Mouse (Mus musculus) kidney, adult 18-20 months (tissue): ENCODE measurements around the gene 9130213A22Rik.
A peak's percentile ranks its signal among the peaks of the same experiment; 100 is the strongest.

Experiments
- DNase-seq: peaks from one replicate; pipeline ENCODE4 v3.0.0; 2021

9130213A22Rik gene

DNA sequence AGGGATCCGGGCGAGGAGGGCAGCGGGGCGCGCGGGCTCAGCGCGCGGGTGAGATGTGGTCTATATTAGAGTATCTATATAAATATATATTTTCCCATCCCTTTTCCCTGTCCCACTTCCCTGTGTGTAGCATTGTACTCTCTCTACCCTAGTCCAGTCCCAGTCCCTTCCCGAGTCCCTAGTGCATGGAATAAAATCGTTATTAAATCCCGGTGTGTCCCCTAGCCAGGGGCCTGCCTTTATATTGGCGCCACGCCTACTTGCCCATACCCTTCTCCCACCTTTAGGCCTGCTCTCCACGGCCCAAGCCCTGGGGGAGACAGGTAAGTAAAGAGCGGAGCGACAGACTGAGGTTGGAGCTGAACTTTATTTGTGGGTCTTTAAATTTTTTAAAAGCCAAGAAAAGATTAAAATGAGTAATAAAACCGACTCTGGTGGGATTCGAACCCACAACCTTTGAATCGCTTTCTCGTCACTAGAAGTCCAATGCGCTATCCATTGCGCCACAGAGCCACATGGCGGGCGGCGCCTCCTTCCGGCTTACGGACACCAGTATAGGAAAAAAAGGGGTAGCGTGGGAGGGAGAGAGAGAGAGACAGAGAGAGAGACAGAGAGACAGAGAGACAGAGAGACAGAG is 785 bp upstream of the 9130213A22Rik start:
- peak; percentile 90 for DNase-seq

DNA sequence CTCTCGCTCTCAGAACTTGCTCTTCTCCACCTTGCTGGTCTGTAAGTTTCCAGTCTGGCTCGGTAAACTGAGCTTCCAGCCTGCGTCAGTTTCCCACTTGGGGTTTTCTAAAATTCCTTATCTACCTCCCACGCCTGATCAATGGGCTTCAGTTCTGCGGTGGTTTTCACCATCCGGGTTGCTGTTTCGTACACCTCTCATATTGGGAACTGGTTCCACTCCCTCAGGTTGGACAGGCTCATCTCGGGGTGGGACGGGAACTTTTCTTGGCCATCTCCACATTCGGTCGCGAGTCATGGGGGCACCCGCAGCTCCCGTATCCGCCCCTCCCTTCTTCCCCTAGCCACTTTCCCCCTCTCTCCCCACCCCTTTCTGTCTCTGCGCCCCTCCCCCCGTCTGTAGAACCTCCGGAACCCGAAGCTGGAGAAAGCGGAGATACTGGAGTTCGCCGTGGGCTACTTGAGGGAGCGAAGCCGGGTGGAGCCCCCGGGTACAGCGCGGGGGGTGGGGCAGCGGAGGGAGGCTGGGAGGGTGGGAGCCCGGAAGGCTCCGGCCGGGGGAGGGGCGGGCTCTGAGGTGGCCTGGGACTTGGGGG is 551 bp downstream of the 9130213A22Rik start:
- peak; percentile 55 for DNase-seq

DNA sequence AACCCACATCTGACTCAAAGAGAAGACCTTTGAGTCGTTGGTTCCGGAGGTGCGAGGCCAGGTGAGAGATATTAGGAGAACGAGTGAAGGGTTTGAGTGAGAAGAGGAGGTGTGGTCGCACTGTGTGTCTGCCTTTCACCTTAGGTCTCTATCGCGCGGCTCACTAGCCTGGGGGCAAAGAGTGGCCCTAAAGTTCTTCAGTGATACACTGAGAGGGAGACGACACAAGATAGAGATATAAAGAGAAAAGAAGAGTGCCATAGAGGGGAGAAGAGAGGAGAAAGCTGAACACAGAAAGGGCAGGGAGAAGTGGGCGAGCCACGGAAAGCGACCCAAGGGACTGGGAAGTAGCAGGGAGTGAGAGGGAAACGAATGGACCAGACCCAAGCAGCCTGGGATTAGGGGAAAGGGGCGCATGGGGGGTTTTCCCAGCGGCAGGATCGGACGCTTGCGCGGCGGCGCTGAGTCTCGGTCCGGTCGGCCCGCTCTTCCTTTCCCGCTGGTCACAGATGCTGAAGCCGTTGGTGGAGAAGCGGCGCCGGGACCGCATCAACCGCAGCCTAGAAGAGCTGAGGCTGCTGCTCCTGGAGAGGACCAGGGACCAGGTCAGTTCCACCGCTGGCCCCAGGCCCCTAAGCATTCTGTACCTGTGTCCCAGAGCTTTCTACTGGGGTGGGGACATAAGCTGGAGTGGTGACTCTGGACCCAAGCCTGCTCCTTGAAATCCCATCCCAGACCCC is 1.2 kb downstream of the 9130213A22Rik start:
- peak; percentile 45 for DNase-seq

DNA sequence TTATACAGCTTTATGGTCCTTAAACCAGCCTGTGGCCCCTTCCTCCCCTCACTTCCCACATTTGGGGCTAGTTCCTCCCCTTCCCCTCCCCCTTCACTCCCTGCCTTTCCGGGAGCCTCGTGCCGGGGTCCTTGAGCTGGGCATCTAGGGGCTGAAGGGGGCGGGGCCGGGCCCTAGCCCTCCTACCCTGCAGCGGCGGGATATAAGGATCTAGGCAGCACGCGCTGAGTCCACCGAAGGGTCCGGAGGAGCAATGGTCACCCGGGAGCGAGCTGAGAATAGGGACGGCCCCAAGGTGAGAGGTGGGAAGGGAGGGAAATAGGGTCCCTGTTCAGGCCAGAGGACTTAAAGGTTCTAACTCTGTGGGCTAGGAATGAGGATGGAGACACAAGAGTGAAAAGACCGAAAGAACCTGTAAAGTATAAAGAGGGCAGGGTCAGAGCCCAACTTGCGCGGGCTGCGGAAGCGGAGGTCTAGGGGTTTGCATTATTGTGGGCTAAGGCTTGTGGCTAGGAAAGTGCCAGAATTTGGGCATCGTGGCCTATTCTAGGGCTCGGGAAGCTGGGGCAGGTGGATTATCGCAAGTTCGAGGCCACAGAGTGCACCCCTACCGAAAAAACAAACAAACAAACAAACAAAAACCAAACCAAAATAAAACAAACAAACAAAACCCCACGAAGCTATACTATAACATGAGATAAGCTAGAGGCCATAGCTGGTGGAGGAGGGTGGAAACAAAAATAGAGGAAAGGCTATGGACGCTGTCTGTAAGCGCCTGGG is 2.0 kb downstream of the 9130213A22Rik start, which contains the start of gene Hes7:
Hes7 (plus strand) TSS at position 184 of the 780 bp plus-strand sequence.
- no peak for DNase-seq

DNA sequence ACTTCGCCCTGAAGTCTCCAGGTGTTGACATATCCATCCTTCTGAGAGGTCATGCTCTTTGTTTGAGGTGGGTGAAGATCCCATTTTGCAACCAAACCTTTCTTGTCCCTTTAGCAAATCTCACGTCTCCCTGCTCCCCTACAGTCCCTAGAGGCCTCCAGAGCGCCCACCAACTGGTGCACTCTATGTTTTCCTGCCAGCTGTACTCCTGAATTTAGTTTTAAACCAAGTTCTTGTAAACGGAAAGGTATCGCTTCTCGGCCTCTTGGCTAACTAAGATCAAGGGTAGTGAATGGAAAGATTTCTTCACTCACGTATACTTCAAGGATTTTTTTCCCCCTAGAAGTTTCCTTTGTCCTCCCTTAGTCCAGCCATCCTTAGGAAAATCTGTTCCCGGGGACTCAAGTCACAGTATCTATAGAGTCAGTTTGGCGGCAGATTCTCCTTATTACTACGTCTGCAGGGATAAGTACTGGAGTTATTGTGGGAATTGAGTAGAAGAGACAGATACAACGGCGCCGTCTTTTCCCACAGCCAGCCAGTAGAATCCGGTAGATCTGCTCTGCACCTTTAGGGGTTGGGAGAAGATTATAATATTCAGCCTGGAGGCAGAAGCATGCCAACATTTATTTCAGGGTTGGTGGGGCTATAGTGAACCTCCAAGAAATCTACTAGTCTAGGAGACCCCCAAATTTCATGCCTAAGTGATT is 2.8 kb downstream of the 9130213A22Rik start:
- DNase-seq = no peak

DNA sequence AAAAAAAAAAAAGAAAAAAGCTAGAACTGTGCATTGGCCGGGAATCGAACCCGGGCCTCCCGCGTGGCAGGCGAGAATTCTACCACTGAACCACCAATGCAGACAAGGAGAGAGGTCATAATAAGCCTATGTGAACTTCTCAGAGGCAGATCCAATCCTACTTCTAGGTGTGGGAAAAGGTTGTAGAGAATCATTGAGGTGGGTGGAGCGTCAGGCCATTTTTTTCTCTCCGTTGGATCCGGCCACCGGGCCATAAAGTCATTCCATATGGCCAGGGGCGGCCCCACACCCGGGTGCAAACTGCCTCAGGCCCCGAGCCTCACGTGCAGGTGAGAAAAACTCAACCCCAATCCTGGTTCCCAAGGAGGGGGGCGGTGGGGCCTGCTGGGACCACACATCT is 3.6 kb downstream of the 9130213A22Rik start:
- peak; percentile 90 for DNase-seq

DNA sequence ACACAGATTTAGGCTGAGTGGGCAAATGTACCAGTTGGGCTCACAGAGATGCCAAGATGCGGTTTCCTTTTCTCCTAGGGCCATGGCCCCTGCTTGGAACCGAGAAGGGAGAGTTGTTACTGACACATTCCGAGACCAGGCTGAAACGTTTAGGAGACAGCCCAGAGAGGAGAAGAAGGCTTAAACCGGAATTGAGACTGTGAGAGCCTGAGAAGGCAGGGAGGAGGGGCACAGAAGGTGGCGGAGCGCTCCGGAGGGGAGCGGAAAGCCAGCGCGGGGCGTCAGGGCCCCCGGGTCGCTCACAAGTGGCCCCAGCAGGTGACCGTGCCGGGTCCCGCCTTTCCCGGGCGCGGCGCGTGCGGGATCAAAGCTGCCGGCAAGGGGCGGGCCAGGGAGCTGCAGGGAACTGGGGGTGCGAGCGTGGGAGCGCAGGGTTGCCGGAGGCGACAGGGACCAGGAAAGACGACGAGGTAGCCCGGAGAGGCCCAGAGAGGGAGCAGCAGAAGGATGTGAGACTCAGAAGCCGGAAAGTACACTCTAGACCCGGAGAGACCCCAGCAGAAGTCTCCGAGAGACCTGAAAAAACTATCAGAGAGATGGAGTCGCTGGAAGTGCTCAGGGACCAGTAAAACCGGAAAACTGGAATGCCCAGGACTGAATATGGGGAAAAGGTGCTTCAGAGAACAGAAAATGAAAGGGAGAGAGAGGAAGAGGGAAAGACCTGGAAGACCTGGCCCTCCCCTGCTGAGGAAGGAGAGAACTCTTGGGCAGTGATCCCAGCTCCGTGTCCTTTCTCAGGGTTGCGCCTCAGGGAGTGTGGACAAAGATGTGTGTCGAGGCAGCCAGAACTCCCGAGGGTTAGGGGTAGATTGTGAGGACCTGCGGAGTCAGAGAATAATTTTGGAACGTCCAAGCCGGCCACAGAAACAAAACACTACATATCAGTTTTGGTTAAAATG is 4.4 kb downstream of the 9130213A22Rik start:
- peak; percentile 76 for DNase-seq

DNA sequence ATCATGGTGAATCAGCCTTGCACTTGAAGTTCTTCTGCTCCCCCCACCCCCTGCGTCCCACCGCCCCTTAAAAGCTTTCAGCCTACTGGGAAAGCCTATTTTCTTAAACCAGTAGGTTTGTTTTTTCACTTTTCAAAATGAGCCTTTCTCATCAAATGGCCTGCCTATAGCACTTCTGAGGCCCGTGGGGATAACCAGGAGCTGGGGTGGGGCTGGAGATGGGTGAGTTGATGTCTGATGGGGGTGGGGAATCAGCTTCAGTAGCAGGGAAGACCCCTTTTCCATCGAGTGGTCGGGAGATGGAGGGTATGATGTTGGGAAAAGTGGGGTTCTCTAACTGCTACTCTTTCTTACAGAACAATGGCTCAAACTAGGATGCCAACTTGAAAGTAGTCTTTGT is 5.5 kb downstream of the 9130213A22Rik start:
- no peak for DNase-seq

DNA sequence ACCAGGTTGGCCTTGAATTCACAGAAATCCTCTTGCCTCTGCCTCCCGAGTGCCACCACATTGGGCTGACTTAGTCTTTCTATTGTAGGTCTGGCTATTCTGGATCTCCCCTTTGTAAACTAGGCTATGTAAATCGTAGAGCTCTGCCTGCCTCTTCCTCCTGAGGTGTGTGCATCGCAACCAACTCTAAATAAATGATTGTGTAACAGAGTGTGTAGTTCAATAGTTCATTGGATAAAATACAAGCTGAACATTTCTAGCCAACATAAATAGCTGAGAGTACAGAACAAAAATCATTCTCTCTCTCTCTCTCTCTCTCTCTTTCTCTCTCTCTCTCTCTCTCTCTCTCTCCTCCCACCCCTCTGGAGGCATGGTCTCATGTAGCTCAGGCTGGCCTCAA is 7.8 kb downstream of the 9130213A22Rik start:
- no peak for DNase-seq

DNA sequence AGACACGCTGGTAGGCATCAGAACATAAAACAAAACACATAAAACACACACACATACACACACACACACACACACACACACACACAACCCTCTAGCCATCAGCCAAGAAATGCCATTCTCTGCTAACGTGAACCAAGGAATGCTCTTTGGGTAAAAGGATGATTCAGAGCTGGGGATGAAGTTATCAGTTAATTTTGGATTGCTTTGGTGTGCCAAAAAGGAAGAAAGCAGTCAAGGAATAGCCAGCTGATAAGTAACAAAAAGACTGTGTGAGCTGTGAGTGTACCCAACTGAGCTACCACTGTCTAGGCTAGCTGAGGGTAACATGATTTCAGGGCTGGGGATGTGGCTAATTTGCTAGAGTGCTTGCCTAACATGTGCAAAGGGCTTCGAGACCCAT is 8.4 kb downstream of the 9130213A22Rik start:
- no peak for DNase-seq

DNA sequence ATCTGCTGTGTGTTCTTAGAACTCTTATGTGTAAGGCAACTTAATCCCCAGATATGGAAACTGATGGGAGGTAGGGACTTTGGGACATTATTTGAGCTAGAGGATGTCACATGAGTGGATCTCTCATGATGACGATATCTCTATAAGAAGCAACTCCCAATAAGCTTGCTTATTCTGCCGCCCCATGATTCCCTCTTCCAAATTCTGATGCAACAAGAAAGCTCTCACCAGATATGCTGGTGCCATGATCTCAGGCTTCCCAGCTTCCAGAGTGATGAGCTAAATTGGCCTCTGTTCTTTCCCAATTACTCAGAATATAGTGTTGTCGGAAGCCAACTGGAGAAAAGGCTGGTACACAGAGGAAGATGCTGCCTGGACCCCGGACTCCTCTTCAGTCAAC is 10.5 kb downstream of the 9130213A22Rik start:
- no peak for DNase-seq

DNA sequence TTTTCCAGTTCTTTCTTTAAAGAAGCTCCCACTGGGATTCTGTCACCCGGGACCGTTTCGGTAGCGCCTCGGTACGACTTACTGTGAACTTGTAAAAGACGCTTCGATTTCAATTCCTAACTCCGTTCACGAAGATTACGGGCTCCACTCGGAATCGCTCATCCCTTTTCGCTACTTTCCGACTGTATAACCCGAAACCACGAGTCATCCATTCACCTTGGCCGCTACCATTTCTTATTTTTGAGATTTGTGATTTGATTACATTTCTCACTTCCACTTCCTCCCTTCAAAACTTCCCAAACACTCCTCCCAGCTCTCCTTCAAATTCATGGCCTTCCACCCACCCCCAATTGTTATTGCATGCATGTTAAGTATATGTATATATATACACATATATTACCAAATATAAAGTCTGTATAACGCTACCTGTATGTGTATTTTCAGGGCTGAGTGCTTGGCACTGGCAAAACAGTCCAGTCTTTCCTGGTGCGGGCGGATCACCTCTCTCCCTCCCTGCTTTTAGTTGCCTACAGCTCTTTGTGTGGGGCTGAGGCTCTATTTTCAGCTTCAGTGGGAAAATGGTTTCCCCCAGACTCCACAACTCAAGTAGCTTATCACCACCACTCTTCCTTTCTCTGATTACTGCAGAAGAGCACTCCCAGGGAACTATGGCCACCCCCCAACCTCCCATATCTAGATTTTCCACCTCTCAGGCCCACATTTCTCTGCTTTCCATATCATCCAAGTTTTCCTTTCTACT is 11.2 kb downstream of the 9130213A22Rik start:
- DNase-seq = no peak

DNA sequence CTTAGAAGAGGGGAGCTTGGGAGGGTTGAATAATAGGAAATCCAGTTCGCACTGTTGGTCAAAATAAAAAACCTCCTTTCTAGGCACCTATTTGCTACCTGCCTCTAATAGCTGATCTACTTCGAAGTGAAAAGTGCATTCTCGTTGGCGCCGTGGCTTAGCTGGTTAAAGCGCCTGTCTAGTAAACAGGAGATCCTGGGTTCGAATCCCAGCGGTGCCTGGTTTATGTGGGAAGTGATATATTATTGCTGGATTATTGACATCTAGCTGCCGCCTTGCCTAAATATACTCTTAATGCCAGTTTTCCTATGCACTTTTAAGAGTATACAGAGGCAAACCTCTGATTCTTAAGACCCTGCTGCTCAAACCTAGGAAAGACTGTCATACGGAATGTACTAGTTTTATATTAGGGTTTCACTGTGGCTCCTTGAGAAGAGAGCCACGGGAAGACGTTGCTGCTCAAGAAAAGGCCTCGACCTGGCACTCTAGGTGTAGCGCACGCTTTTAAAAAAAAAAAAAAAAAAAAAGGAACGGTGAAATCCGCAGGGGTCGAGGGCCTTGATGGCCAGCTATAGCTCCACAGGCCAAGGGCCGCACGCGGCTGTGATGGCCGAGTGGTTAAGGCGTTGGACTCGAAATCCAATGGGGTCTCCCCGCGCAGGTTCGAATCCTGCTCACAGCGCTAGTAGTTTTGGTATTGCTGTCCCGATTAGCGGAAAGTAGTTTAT is 11.9 kb downstream of the 9130213A22Rik start:
- DNase-seq = peak; percentile 94

DNA sequence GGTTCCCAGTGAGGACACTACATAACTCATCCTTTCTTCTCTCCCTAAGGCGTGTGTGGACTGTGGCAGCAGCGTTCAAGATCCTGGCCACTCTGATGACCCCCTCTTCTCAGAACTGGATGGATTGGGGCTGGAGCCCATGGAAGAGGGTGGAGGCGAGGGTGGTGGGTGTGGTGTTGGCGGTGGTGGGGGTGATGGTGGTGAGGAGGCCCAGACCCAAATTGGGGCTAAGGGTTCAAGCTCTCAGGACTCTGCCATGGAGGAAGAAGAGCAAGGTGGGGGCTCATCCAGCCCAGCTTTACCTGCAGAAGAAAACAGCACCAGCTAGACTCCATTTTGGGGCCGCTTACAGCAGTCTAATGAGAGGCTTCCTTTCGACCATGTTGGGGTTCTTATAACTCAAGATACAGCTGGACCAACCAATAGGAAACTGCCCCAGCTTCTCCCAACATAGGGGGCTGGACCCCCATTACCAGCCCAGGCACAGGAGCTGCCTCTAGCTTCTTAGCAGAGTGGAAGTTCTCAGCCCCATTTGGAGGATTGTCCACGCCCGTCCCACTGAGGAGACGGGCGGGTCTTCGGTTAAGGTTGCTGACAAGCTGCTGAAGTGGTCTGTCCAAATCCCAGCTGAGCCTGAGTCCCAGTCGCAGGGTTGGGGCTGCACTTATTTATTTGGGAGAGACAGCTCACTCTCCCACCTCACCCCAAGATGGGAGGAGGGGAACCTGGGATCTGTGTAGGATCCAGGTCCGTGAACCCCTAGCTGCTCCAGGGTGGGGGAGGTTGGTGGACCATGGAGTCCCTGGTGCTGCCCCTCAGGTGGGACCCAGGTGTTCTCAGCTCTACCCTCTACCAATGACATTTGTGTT is 13.1 kb downstream of the 9130213A22Rik start:
- no peak for DNase-seq

DNA sequence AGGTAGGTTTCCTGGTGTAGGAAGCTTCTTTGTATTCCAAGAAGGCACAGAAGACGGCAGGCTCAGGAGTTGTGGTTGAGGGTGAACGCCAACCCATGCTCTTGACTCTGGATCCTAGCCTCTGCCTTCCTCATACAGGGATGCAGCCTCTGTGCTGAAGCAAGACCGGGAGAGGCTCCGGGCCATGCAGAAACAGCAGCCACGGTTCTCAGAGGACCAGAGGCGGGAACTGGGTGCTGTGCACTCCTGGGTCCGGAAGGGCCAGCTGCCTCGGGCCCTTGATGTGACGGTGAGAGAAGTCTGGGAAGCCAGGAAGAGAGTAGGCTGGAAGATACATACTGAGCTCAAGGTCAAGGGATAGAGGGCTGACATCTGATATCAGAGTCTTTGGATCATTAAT is 14.2 kb downstream of the 9130213A22Rik start:
- DNase-seq = no peak

DNA sequence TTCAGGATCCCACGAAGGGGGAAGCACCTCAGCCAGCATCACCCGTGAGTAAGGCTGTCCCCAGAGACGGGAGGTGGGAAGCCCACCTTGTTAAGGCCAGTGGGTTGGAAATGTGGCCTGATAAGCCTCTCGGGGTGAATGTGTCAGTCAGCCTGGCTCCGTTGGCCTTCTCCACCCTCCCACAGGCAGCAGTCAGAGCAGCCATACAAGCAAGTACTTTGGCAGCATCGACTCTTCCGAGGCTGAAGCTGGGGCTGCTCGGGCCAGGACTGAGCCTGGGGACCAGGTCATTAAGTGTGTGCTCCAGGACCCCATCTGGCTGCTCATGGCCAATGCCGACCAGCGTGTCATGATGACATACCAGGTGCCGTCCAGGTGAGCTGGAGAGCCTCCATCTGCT is 14.7 kb downstream of the 9130213A22Rik start:
- DNase-seq = no peak

DNA sequence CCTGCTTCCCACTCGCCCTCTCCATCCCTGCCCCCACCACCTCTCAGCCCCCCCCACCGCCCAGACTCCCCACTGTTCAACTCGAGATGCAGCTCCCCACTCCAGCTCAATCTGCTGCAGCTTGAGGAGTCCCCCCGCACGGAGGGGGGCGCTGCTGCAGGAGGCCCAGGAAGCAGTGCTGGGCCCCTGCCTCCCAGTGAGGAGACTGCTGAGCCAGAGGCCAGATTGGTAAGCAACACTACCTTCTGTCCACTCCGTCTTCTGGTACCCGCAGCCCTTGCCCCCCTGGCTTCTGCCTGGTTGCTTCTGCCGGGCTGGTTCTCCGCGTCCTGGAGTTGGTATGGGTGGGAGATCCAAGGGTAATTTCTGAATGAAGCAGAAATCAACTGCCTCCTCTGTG is 15.5 kb downstream of the 9130213A22Rik start:
- no peak for DNase-seq

DNA sequence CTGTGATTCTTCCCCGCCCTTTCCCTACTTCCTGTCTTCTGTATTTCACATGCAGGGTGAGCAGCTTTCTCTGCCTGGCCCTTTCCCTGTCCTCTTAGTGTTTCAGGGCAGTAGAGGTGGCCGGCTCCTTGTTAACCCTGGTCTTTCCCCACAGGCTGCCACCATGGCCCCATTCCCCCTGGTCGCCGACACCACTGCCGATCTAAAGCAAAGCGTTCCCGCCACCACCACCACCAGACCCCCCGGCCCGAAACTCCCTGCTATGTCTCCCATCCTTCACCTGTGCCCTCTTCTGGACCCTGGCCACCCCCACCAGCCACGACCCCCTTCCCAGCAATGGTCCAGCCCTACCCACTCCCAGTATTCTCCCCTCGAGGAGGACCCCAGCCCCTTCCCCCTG is 16.1 kb downstream of the 9130213A22Rik start:
- DNase-seq = no peak

DNA sequence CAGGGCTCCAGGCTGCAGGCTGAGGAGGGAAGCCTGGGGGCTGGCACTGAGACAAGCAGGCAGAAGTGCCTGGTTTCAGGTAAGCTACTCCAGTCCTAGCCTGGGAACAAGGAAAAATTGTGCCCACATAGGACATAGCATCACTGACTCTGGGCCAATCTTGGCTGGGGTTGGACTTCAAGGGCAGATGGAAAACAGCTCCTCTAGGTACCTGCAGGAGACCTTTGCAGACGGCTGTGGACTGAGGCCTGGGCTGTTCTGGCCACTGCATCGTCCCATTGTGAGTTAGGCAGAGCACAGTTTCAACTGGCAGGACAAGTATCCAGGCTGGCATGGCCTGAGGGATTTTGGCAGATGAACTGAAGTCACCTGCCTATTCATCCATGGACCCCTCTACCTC is 16.6 kb downstream of the 9130213A22Rik start:
- DNase-seq = no peak
